Mouse (Mus musculus): ENCODE data around the gene Pick1.

GRCm38 (mm10) chr15:79210357-79210756 is 18.6 kb upstream of the Pick1 start:
- TF ChIP-seq POLR2A (IDR thresholded peaks at IDR 0.05; ENCODE audit: low read depth, low read length), result no peak
- TF ChIP-seq CTCF (IDR thresholded peaks at IDR 0.05; ENCODE audit: borderline replicate concordance, insufficient read depth, low read length), result no peak

Data from embryonic fibroblast, embryonic 13.5 days (primary cell).